In the genomic region with DNA sequence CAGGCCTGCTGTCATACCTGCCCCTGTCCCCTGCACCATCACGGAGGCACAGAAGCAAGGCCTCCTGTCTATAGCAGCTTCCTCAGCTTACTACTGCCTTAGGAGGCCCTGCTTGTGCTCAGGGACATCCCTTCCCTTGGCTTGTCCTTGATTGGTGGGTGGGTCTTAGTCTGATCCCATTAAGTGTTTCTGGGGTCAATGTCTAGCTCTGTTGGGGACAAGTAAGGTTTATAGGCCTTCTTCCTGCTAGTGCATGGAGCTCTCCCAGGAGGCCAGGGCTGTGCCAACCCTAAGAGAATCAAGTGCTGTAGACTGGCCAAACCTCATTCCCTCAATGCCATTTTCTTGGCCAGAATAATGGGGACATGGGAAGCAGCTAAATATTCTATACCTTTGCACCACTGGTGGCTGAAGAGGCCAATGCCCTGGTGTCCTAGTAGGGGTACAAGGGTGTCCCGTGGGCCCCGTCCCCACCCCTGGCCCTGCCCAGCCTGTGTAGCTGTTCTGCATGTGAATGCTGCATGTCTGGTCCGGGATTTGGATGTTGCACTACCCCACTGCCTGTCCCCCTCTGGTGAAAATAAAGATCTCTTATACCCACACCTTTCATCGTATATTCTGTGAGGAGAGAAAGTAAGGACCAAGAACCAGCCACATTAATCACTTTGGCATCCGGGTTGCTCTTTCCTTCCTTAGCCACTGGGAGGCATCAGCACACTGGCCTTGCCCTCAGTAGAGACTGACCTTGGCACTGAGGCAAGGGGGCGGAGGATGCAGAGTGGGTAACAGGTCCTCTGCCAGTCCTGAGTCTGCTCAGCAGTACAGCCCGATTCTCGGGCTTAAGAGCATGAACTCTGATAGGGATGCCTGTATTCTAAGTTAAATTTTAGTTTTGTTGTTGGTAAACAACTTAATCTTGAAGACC, we compare ENCODE assay signal across 7 mouse cellular contexts. TPM values are rescaled to one million over a fixed set of nuclear protein-coding genes. Genes with fewer than 3 reads are reported as not detected.
DNase-seq lines count a peak whose midpoint lies in the region.

No protein-coding gene starts in this region.

- peak; percentile 97 for DNase-seq in adipocyte (ENCODE audit: low spot score)
- DNase-seq in cerebellum, postnatal 4 days (ENCODE audit: low spot score in 2 of 2) = peak; percentile 50 to 73
- DNase-seq in gastrocnemius, postnatal 14 days = peak; percentile 87
- DNase-seq in induced T-regulatory cell, adult 2 months (ENCODE audit: low read depth) = peak; percentile 67
- peak; percentile 45 to 64 for DNase-seq in left cerebral cortex, postnatal 25 days (ENCODE audit: low spot score in 2 of 2)
- peak; percentile 43 for DNase-seq in mesoderm, embryonic 11.5 days (ENCODE audit: low read depth, low spot score)
- peak; percentile 55 for DNase-seq in right cerebral cortex, postnatal 4 days

- intact Hi-C loops in gastrocnemius, postnatal 14 days (cut with DNase I; ENCODE audit: low total_unique reads) = loop anchor here (5.0 kb wide), 2 partner anchors 97 to 117 kb away; a partner anchor contains a TSS
- intact Hi-C loops in left cerebral cortex, postnatal 25 days (cut with DNase I) = loop anchor here (1.0 kb wide), 2 partner anchors 91 to 117 kb away; no protein-coding TSS in a partner anchor

RNA-seq across cellular contexts. Expression of a gene that starts 20.1 kb away (rescaled TPM):
- total RNA-seq in gastrocnemius, postnatal 14 days (2021) = 10 to 100 TPM; 18.9 to 22.2 TPM
- total RNA-seq in left cerebral cortex, postnatal 25 days (2021) = 10 to 100 TPM; 18.7 to 20.3 TPM

RNA-seq across cellular contexts. Expression of a gene that starts 22.4 kb away (rescaled TPM):
- 10 to 100 TPM; 60.7 to 64.3 TPM for total RNA-seq in gastrocnemius, postnatal 14 days (2021)
- total RNA-seq in left cerebral cortex, postnatal 25 days (2021) = 10 to 100 TPM; 95.5 to 96.8 TPM

RNA-seq across cellular contexts. Expression of a gene that starts 28.0 kb away (rescaled TPM):
- total RNA-seq in gastrocnemius, postnatal 14 days (2021) = 1 to 10 TPM; 1.6 to 1.7 TPM
- total RNA-seq in left cerebral cortex, postnatal 25 days (2021) = 1 to 10 TPM; 7.9 to 8.9 TPM

RNA-seq across cellular contexts. Expression of a gene that starts 34.4 kb away (rescaled TPM):
- total RNA-seq in gastrocnemius, postnatal 14 days (2021) = 1 to 10 TPM; 6.5 to 7.4 TPM
- 10 to 100 TPM; 28.2 to 29.6 TPM for total RNA-seq in left cerebral cortex, postnatal 25 days (2021)

Comparison
In these comparisons a context has a peak if more than half of its experiments do, and no peak if none do; other contexts are left out.
1. Peak in every context shown above with its lines: DNase-seq.
2. DNase-seq: peak in every context shown above with its lines; median percentile 97 in adipocyte; 87 in gastrocnemius, postnatal 14 days; 67 in induced T-regulatory cell, adult 2 months; 62 in cerebellum, postnatal 4 days; 55 in right cerebral cortex, postnatal 4 days; 54 in left cerebral cortex, postnatal 25 days; 43 in mesoderm, embryonic 11.5 days.